Mouse (Mus musculus): ENCODE data around the gene Padi6.

Padi6 gene

DNA sequence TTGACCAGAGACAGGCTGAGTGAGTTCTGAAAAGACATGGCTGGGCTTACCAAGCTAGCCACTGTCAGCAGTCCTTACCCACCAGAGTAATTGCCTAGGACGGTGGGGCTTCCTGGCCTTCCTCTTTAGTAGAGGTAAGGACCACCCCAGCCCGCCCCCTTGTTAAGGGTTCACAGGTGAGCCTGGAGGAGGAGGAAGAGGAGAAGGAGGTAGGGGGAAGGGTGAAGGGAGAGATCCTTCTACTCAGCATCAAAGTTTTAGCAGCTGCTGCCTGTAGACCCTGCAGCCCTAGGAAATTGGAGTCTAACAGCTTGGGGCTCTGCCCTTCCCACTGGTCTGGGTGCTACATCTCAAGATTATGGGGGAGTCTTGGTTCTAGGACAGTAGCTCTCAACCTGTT, at the start of gene Padi6:
Gene Padi6, minus strand, starts transcription at position 101 of the 400 bp plus-strand sequence.
- 83% methylated on average over 2 of the region's 2 CpGs for WGBS

DNA sequence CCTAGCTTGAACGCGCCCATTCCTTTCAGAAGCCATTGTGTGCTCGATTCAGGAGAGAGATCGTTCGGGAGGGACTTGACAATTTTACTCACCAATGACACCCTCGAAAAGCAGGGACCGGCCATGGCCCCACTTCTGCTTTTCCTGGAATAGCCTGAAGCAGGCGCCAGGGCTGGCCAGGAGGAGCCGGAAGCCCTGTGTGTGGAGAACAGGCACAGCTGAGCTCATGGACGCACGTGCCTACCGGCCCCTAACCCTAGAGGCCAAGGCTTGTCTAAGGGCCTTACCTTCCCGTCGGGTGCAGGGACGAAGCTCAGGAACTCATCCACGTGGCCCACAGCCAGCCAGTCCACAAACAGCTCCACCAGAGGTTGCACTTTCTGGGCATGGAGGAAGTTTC, 48.6 kb upstream of the Padi6 start:
- WGBS, result 86% methylated on average over 16 of the region's 16 CpGs

DNA sequence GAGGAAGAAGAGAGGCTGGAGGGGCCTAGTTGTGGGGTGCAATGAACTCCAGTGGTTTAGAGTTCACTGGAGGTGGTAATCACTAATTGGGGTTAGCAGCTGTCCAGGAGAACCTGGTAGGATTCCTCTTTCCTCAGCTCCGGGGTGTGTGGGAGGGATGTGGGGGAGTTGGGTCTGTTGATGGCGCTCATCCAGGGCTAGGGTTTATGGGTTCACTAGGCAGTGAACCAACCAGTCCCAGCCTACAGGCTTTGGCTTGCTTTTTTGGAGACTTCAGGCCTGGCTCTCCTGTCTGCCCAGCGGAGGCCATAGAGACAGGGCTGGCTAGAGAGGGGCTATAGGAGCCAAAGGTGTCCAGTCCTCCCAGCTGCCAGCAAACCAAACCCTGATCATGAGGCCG, 47.5 kb upstream of the Padi6 start:
- WGBS, result 81% methylated on average over 4 of the region's 4 CpGs

DNA sequence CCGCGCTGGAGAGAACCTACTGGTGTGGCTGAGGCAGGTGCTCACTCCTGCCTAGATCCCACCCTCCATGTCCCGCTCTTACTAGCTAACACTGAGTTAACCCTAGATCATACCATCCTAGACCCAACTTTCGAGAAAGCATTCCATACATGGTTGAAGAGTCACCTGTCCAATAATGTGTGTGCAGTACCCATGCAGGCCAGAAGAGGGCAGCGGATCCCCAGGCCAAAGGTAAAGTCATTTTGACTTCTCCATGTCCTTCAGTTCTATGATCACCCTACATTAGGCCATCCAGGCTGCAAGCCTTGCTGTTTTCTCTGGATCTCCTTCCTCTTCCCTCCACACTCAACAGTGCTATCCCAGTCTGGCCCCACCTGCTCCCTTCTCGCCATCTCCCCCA, 46.5 kb upstream of the Padi6 start:
- WGBS, result 65% methylated on average over 6 of the region's 6 CpGs

DNA sequence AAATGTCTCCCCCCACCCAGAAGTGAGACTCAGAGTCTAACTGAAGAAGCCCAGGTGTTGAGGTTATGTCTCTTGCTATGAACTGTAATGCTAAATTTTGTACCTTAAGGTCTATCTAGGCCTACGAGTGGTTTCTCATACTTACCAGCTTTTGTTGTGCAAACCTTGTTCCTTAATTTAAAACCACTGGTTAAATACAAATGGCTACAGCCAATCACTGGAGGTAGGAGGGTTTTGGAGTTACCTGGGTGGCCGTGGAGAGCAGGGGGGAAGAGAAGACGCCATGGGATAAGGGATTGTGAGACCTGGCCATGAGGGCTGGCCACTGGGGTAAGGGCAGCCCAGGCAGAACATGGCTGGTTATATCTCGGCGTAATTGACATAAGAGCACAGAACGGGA, 45.8 kb upstream of the Padi6 start:
- 88% methylated on average over 6 of the region's 6 CpGs for WGBS

DNA sequence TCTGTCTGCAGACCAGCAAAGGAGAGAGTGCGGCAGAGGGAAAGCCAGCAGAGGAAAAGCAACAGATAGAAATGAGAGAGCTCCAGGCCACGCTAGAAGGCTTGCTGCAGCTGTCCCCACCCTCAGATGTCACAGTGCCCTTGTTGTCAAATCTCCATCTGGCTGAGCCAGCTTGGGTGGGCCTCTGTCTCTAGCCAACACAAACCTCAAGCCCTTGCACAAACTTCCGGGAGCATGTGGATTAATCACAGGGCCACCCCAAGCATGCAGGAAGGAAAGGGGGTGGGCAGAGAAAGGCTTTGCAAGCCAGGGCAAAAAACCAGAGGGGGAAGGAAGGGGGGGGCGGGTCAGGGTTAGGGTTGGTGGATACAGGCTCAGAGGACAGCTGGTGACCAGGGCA, 45.0 kb upstream of the Padi6 start:
- WGBS, result 65% methylated on average over 4 of the region's 4 CpGs

DNA sequence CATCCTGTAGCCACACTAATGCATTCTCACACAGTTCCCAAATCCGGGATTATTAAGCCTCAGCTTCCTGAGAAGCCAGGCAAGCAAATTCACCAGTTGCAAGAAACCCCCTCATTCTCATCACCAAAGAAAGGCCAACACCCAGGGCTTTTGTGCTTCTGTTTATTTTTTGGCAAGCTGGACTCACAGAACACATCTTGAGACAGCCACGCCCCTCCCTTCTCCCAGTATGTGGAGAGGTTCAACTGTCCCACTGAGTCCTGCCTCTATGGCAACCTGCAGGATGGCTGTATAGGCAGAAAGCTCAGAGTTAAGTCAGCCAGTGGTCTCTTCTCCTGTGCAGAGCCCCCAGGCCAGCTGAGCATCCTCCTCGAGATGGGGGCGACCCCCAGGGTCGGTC, 42.8 kb upstream of the Padi6 start:
- whole genome bisulfite sequencing, result 92% methylated on average over 5 of the region's 5 CpGs

DNA sequence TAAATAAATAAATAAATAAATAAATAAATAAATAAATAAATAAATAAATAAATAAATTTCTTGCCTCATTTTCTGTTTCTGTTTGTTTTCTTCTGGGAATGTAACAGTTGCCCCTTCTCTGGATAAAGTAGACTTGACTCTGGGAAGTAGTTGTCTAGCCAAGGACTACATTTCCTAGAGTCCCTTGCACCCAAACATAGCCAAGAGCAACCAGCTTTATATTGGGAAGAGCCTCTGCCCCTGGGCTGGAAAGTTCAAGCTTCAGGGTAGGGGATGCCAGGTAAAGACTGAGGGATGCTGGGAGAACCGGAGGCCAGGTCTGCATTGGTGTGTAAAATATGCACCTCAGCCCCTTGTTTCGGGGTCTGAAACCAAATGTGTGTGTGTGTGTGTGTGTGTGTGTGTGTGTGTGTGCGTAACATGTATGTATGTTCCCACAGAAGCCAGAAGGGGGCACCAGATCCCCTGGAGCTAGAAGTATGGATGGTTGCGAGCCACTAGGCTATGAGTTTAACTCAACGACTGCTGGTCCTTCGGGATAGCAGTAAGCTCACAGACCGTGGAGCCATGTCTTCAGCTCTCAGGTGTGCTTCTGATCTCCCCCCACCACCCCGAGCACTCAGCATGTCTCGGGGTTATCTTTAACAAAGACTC, 42.0 kb upstream of the Padi6 start:
- WGBS, result 98% methylated on average over 9 of the region's 9 CpGs

DNA sequence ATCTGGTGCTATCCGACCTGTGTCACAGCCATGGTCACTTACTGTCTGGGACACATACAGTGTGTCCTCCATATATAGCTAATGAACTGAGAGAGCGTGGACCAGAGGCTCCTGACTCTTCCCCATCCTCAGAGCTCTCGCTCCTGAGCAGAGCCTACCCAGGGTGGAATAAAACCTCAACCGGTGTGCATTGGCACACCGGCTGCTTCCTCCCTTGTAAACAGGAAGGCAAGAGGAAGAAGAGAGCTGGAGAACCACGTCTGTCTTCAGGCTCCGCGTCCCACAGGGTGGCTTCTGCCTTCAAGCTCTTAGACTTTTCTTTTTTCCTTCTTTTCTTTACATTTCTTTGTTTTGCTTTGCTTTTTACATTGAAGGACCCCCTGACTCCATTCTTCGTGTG, 40.4 kb upstream of the Padi6 start:
- WGBS, result 87% methylated on average over 9 of the region's 9 CpGs

DNA sequence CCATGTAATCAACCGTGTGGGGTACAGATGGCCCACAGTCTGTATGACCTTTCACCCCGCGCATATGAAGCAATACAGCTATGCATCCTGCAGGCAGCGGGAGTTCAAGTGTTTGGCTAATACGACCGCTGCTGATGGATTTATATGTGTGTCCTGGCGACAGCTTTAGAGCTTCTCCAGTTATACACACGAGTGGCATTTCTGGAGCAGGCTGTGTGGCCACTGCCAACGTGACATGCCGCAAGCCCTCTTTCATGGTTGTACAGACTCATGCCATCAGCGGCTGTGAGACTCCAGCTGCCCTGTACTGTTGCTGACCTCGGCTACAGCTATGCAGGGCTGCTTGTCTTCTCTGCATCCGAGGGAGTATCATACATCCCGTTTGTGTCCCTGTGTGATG, 38.1 kb upstream of the Padi6 start:
- 93% methylated on average over 14 of the region's 14 CpGs for WGBS

DNA sequence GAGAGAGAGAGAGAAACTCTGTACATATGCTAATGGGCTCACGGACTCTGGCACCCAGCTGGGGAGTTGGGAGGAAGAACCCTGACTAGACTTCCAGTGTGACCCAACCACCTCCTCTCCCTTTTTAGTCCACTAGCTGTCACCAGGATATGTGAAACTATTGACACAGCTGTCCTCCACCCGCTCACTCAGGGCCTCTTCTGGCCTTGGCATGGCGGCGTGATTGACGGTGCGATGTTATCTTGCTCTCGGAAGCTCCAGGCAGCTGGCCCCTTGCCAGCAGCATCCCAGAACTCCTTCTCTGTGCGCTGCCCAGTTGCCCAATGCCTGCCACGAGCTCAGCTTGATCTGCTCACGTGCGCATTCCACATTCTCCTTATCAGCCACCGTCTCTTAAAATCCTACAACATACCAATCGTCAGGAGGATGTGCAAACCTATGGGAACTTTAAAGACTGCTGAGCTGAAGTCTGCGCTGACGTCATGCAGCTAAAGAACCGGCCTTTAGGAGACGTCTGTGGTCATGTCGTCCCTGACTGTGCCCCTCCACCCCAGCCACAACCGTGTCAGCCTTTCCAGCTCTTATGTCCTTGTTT, 37.5 kb upstream of the Padi6 start:
- 46% methylated on average over 19 of the region's 19 CpGs for whole genome bisulfite sequencing

DNA sequence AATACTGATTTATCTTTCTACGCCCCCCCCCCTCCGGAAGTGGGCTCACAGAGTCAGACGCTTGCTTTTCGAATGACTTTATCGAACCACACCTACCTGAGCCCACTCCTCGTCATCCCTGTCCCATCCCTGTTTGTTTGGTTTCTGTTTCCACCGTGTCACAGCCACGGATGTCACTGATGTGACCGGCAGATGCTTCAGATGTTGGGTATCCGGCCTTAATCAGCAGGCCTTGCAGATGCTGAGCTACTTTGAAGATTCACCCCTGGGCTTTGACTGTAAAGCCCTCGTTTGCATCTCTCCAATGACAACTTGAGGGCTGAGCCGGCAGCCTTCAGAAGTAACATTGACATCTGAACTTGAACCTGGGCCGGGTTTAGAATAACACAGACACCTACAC, 34.2 kb upstream of the Padi6 start:
- 82% methylated on average over 13 of the region's 13 CpGs for WGBS

DNA sequence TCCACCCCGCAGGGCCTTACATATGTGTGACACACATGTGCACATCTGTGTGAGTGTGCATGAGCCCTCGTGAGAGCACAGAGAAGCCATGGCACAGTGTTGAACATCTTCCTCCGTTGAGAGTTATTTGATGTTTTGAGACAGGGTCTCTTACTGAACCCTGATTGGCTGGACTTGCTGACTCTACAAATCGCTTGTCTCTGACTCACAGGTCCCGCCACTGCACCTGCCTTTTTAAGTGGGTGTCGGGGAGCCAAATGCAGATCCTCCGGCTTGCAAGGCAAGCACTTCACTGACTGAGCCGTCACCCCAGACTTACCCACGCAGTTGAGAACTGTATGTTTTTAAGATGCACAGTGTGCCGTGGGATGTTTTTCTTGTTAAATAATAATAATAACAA, 33.4 kb upstream of the Padi6 start:
- WGBS, result 86% methylated on average over 10 of the region's 10 CpGs

DNA sequence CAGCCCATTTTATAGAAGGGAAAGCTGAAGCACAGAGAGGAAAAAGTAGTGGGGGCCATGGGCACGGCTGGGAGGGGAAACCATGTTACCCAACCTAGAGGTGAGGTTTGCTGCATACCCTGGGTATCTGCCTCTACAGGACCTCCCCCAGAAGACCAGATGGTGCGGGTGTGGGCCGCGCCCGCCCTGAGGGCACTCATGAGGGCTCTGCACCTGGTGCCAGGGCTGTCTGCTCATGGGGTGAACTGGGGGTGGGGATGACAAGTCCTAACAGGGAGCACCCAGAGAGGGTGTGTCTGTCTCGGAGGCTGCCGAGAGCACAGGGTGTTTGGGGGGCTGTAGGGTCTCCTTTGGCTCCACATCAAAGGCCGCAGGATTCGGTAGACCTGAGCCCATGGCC, 32.5 kb upstream of the Padi6 start:
- 91% methylated on average over 9 of the region's 9 CpGs for WGBS

DNA sequence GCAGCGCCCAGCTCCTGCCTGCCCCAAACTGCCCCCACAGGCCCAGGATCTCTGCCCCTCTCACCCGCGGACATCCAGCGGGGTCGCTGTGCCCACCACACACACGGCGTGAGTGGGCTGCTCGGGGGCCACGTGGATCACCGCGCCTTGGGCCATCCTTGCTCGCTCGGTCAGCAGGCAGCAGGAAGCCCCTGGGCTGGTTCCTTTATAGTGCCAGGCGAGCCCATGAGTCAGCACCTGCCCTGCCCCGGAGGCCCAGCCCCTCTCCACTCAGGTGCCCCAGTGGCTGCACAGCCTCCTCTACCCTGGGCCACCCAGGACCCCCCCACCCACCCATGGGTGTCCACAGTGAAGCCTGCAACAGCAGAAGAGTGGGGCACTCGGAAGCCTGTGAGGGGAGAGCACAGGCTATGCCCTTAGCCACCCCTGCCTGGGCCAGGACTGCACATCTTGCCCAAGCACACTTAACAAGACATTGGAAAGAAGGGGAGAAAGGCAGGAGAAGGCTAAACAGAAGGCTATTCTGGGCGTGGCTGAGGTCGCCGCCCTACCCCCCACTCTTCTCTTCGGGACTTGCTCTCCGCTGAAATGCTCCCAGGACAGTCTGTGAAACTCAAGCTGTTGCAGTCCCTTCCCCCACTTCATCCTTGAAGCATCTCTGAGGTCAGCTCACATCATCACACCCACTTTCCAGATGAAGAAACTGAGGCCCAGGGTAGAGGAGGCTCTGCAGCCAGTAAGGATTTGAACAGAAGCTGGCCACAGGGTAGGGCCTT, 31.8 kb upstream of the Padi6 start, which contains the start of gene Padi4:
Gene Padi4, minus strand, starts transcription at position 212 of the 776 bp plus-strand sequence.
- WGBS, result 91% methylated on average over 21 of the region's 21 CpGs

DNA sequence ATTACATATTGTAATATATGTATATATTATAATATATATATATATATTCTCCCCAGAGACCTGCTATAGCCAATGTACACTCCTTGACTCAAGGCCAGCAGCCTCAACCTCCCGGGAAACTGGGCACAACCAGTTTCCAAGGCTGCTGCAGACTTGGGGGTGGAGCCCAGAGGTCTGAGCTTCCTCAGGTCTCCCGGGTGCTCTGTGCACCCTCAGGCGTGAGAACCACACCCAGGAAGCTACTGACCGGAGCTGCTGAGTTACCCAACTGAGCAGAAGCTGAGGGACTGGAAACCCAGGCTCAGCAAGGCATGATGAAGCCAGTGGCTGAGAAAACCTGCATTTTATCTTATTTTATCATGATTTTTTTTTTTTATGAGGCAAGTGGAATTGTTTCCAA, 28.6 kb upstream of the Padi6 start:
- 69% methylated on average over 4 of the region's 4 CpGs for WGBS

DNA sequence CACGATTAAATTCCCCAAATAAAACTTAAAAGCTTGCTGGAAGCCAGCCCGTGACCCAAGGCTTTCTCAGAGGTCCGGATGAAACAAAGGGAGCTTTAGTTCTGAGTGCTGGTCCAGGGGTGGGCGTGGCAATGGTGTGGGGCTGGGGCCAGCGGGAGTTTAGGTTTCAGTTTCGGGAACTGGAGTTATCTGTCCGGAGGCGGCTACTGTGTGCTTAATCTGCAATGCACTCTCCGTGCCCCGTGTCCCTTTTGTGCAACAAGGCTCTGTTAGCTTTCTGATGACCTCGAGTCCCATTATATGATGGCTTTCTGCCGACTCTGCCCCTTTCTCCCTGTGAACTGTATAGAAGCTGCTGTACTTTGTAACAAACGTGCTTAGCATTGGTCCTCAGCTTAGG, 28.0 kb upstream of the Padi6 start:
- WGBS, result 22% methylated on average over 13 of the region's 13 CpGs

DNA sequence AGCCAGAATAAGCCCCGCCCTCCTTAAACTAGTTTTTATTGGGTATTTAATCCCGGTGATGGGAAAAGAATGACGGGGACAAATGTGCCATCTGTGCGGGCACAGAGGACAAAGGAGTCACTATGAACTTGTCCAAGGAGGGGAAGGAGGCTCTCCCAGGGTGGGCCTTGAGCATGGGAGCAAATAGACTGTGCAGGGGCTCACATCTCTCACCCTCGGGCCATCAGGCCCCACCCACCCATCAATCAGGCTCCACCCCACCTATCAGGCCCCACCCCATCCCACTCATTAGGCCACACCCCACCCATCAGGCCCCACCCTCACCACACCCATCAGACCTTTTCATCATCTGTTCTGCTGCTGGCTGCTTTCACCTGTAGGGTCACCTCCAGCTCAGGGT, 26.5 kb upstream of the Padi6 start:
- 79% methylated on average over 5 of the region's 5 CpGs for WGBS

DNA sequence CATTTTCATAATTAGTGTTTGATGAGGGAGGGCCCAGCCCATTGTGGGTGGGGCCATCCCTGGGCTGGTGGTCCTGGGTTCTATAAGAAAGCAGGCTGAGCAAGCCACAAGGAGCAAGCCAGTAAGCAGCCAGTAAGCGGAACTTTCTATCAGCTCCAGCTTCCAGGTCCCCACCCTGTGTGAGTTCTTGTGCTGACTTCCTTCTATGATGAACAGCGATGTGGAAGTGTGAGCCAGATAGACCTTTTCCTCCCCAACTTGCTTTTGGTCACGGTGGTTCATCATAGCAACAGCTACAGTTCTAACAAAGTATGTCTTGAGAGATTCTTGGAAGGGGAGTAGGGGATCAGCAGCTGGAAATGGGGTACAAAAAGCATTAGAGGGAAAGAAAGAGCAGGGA, 23.5 kb upstream of the Padi6 start:
- 86% methylated on average over 3 of the region's 3 CpGs for WGBS

DNA sequence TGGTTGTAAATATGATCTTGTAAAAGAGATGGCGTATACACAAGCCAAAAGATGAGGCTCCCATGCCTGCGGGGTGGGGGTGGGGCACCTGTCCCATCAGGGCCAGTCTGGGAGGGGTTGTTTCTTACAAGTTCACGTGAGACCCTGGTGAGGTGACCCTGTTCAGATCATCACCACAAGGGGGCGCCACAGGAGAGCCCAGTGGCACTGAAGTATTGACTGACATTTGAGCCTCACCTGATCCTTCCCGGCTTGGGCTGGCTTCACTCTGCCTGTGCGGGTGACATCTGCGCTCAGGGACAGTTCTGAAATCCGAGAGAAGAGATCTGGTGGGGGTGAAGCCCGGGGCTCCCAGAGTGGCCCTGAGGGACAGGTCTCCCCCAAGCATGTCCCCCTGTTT, 20.7 kb upstream of the Padi6 start:
- 34% methylated on average over 9 of the region's 9 CpGs for WGBS

DNA sequence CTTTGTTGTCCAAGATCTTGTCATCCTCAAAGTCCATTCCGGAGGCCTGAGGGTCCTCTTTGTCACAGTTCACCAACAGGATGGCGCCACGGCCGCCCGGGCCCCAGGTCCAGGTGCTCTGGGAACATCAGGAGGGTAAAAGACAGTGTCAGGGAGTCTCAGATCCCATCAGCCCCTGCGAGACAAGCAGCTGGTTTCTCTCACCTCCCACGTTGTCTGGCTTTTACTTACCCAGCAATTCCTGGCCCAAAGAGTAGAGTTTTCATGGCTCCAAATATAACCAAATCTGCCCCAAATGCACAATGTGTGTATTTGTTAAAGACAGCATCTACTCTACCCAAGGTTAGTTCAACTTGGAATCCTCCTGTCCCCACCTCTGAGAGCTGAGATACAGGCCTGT, 19.2 kb upstream of the Padi6 start:
- WGBS, result 86% methylated on average over 7 of the region's 7 CpGs

DNA sequence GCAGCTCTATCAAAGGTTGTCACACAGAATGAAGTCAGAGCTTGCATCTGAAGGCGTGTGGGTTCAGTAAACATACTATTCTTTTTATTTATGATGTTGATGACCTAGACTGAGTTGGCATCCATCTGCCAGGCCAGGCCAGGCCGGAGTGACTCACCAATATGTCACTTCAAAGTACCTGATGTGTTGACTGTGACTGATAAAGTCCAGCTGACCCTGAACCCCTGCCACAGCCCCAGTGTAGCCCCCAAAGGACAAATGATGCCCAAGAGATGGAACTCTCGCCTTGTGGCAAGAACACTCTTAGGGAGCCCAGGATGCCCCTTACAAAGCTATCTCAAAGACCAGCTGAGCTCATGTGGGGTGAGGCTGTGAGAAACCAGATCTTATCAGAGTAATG, 13.4 kb upstream of the Padi6 start:
- 96% methylated on average over 3 of the region's 3 CpGs for WGBS

DNA sequence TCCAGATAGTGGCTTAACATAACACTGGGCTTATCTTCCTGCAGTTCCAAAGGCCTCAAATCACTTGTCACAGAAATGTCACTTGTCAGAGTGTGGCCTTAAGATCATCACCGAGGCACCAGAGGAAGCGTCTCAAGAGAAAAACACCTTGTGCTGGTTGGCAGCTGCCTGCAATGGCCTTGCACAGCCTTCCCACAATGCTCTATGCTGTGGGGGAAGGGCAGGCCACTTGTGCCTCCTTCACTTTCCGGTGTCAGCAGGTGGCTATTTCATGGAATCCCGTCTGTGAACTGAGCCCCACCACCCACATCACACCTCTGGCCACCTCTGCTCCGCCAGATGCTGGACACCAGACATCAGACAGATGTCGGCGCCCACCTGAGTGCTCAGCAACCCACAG, 10.9 kb upstream of the Padi6 start:
- WGBS, result 76% methylated on average over 7 of the region's 7 CpGs

Measured in cerebral cortex, adult 2 months (tissue).